Mouse (Mus musculus): ENCODE results near the gene Sap30bp. TPM values are rescaled to one million over a fixed set of nuclear protein-coding genes. Genes with fewer than 3 reads are reported as not detected.
A peak's percentile ranks its signal among the peaks of the same experiment; 100 is the strongest.

Sap30bp gene
- total and polyA plus RNA-seq, 3 experiments, result 72.2 to 275 (median 167) TPM

GRCm38 (mm10) chr11:115974309-115975082 lies 41.4 kb downstream of the Sap30bp start, which contains the start of gene Itgb4:
Gene Itgb4 (plus strand): TSS chr11:115974709.
- Histone ChIP-seq H3K27me3 (replicated peaks) (peaks cover 61% of the 10 kb centered on the region), H3K79me2 (replicated peaks; ENCODE audit: control insufficient read depth, extremely low read depth, insufficient read depth, poor library complexity, severe bottlenecking) (no peaks in the 10 kb centered on the region), H3K27ac (ENCODE audit: insufficient read depth, low read depth) (no peak within 1 kb of the TSS), H3K36me3 (replicated peaks in 1 of 2; ENCODE audit: control insufficient read depth in 1 of 2, insufficient read depth in 1 of 2, low read length in 1 of 2) (no peaks in the 10 kb centered on the region), H3K9me3 (replicated peaks; ENCODE audit: low read length) (no peaks in the 10 kb centered on the region), H3K9ac (ENCODE audit: insufficient read depth, low read depth) (no peak within 1 kb of the TSS), H3K4me3 (replicated peaks in 1 of 3; ENCODE audit: low read depth in 2 of 3, low read length in 2 of 3, poor library complexity in 1 of 3) (peak within 1 kb of the TSS in 1 of 3 experiments; percentile 15), H3K4me2 (ENCODE audit: insufficient read depth, low read depth, poor library complexity, severe bottlenecking) (peak within 1 kb of the TSS; percentile 35), H3K4me1 (ENCODE audit: control insufficient read depth in 1 of 2, insufficient read depth in 2 of 2) (peaks cover 6 to 10% of the 10 kb centered on the region in 2 experiments)
- TF ChIP-seq RCOR1 (conservative IDR thresholded peaks at IDR 0.05; ENCODE audit: low read depth, low read length) (no peak), ZMIZ1 (IDR thresholded peaks at IDR 0.05; ENCODE audit: low read depth, low read length) (no peak), NRF1 (IDR thresholded peaks at IDR 0.05; ENCODE audit: low read depth, low read length) (peak; percentile 34; the same call in 1 of the 2 replicates), CTCF (conservative IDR thresholded peaks at IDR 0.05 in 1 of 2, IDR thresholded peaks at IDR 0.05 in 1 of 2; ENCODE audit: low read depth in 2 of 2, low read length in 2 of 2) (peak in 1 of 2 experiments; percentile 44; a peak in 2 of 4 replicates), MXI1 (IDR thresholded peaks at IDR 0.05; ENCODE audit: low read depth, low read length) (no peak), IRF4 (IDR thresholded peaks at IDR 0.05; ENCODE audit: low read depth, low read length) (0 out of 2 replicates have a peak, but pooled peaks have one; percentile 21), ELF1 (IDR thresholded peaks at IDR 0.05; ENCODE audit: low read depth, low read length) (no peak), SMC3 (IDR thresholded peaks at IDR 0.05; ENCODE audit: low read depth, low read length) (0 out of 2 replicates have a peak, but pooled peaks have one; percentile 4)
- dilution Hi-C loops (cut with MboI; ENCODE audit: extremely low pct_ligation_motif_present, extremely low pct_unique_long_range_greater_than_20kb, low sequenced_read_pairs) (no loop called here), in situ Hi-C loops (cut with MboI; ENCODE audit: low pct_ligation_motif_present, low pct_unique_long_range_greater_than_20kb, low sequenced_read_pairs) (no loop called here)
- DNase-seq (ENCODE audit: extremely low read depth), result no peak

GRCm38 (mm10) chr11:115975083-115975420 lies 42.0 kb downstream of the Sap30bp start:
- Histone ChIP-seq H3K4me2 (ENCODE audit: insufficient read depth, low read depth, poor library complexity, severe bottlenecking) (peak overlapping the region; percentile 35; the same call in 1 of the 2 replicates), H3K27me3 (replicated peaks) (peaks cover 67% of the 10 kb centered on the region), H3K9ac (ENCODE audit: insufficient read depth, low read depth) (no peak overlapping the region), H3K4me3 (replicated peaks in 1 of 3; ENCODE audit: low read depth in 2 of 3, low read length in 2 of 3, poor library complexity in 1 of 3) (peak overlapping the region in 1 of 3 experiments; percentile 15), H3K36me3 (replicated peaks in 1 of 2; ENCODE audit: control insufficient read depth in 1 of 2, insufficient read depth in 1 of 2, low read length in 1 of 2) (no peaks in the 10 kb centered on the region), H3K9me3 (replicated peaks; ENCODE audit: low read length) (no peaks in the 10 kb centered on the region), H3K27ac (ENCODE audit: insufficient read depth, low read depth) (no peak overlapping the region), H3K4me1 (ENCODE audit: control insufficient read depth in 1 of 2, insufficient read depth in 2 of 2) (peaks cover 2 to 5% of the 10 kb centered on the region in 2 experiments; a peak in 3 of 4 replicates), H3K79me2 (replicated peaks; ENCODE audit: control insufficient read depth, extremely low read depth, insufficient read depth, poor library complexity, severe bottlenecking) (no peaks in the 10 kb centered on the region)
- dilution Hi-C loops (cut with MboI; ENCODE audit: extremely low pct_ligation_motif_present, extremely low pct_unique_long_range_greater_than_20kb, low sequenced_read_pairs), result no loop called here
- DNase-seq (ENCODE audit: extremely low read depth), result no peak
- TF ChIP-seq MAZ (IDR thresholded peaks at IDR 0.05; ENCODE audit: low read depth, low read length) (no peak), MYC (IDR thresholded peaks at IDR 0.05; ENCODE audit: low read depth, low read length) (no peak), UBTF (IDR thresholded peaks at IDR 0.05; ENCODE audit: low read depth, low read length) (no peak), SMC3 (IDR thresholded peaks at IDR 0.05; ENCODE audit: low read depth, low read length) (no peak), GABPA (IDR thresholded peaks at IDR 0.05; ENCODE audit: insufficient replicate concordance, low read depth, low read length) (no peak), EP300 (IDR thresholded peaks at IDR 0.05; ENCODE audit: low read length) (no peak), JUN (IDR thresholded peaks at IDR 0.05; ENCODE audit: insufficient read depth, low read depth, low read length) (no peak), MXI1 (IDR thresholded peaks at IDR 0.05; ENCODE audit: low read depth, low read length) (no peak), ZMIZ1 (IDR thresholded peaks at IDR 0.05; ENCODE audit: low read depth, low read length) (no peak), PAX5 (IDR thresholded peaks at IDR 0.05; ENCODE audit: low read length) (no peak), JUND (conservative IDR thresholded peaks at IDR 0.05; ENCODE audit: low read depth, low read length) (no peak), CHD2 (IDR thresholded peaks at IDR 0.05; ENCODE audit: low read length) (no peak), RAD21 (IDR thresholded peaks at IDR 0.05; ENCODE audit: low read depth, low read length) (no peak), ELF1 (IDR thresholded peaks at IDR 0.05; ENCODE audit: low read depth, low read length) (no peak), IRF4 (IDR thresholded peaks at IDR 0.05; ENCODE audit: low read depth, low read length) (no peak), POLR2A (IDR thresholded peaks at IDR 0.05; ENCODE audit: low read depth, low read length) (no peak), CHD1 (IDR thresholded peaks at IDR 0.05; ENCODE audit: low read depth, low read length) (no peak), RCOR1 (conservative IDR thresholded peaks at IDR 0.05; ENCODE audit: low read depth, low read length) (no peak), NRF1 (IDR thresholded peaks at IDR 0.05; ENCODE audit: low read depth, low read length) (no peak)
- in situ Hi-C loops (cut with MboI; ENCODE audit: low pct_ligation_motif_present, low pct_unique_long_range_greater_than_20kb, low sequenced_read_pairs), result no loop called here
